Mouse (Mus musculus): ENCODE data around the gene Mdfic. TPM values are rescaled to one million over a fixed set of nuclear protein-coding genes. Genes with fewer than 3 reads are reported as not detected.

Mdfic gene
- total RNA-seq, 4 experiments from 2014 or later, result 6.6 to 10.3 (median 6.9) TPM

GRCm38 (mm10) chr6:15792680-15793601 lies 72.5 kb downstream of the Mdfic start:
- peak in 1 of 2 experiments; percentile 13 for DNase-seq (ENCODE audit: low spot score in 2 of 2)

GRCm38 (mm10) chr6:15793602-15794345 lies 73.3 kb downstream of the Mdfic start:
- peak; percentile 39 to 41 for DNase-seq (ENCODE audit: low spot score in 2 of 2)

DNA sequence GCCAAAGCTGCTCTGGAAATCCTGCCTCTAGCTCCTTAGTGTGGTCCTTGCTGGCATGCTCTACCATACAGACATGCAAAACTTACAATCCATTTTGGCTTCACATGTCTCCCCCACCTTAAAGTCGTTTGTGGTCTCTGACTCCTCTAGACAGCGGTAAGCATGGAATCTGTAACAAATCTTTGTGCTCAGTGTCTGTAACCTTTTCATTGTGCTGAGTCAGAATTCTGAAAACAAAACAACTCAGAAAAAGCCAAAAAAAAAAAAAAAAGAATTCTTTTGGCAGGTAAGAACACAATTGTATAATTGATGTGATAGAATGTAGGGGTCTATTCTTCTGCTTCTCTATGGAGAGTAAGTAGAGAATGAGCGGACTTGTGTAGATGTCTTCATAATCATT lies 74.3 kb downstream of the Mdfic start:
- no peak for DNase-seq (ENCODE audit: low spot score in 2 of 2)

- no peak for DNase-seq (ENCODE audit: low spot score in 2 of 2)
Measured at GRCm38 (mm10) chr6:15807382-15807781, 86.9 kb downstream of the Mdfic start.

GRCm38 (mm10) chr6:15825236-15825635 lies 104.8 kb downstream of the Mdfic start:
- DNase-seq (ENCODE audit: low spot score in 2 of 2), result no peak

GRCm38 (mm10) chr6:15829812-15830211 lies 109.4 kb downstream of the Mdfic start:
- DNase-seq (ENCODE audit: low spot score in 2 of 2), result no peak

GRCm38 (mm10) chr6:15830651-15831050 lies 110.2 kb downstream of the Mdfic start:
- DNase-seq (ENCODE audit: low spot score in 2 of 2), result no peak

DNA sequence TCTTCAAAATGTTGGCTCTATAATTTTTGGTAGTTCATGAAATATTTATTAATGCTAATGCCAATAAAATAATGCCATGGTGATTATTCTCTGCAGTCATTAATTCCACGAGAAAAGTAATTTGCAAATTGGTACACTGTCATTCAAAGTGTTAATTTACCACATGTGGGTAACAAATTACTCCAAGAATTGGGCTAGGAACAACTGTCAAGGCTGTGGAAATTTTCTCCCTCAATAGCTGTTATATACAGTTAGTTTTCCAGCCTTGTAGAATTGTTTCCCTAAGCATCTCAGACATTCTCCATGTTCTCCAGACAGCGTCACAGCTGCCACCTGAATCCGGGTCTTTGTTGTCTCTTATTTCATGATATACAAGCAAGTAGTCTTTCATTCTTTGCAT lies 117.2 kb downstream of the Mdfic start:
- no peak for DNase-seq (ENCODE audit: low spot score in 2 of 2)

- no peak for DNase-seq (ENCODE audit: low spot score in 2 of 2)
Measured at GRCm38 (mm10) chr6:15839831-15840230, 119.4 kb downstream of the Mdfic start.

- DNase-seq (ENCODE audit: low spot score in 2 of 2), result no peak
Measured at GRCm38 (mm10) chr6:15840429-15840828, 120.0 kb downstream of the Mdfic start.

GRCm38 (mm10) chr6:15841476-15842209 lies 121.2 kb downstream of the Mdfic start:
- DNase-seq (ENCODE audit: low spot score in 2 of 2), result no peak

DNA sequence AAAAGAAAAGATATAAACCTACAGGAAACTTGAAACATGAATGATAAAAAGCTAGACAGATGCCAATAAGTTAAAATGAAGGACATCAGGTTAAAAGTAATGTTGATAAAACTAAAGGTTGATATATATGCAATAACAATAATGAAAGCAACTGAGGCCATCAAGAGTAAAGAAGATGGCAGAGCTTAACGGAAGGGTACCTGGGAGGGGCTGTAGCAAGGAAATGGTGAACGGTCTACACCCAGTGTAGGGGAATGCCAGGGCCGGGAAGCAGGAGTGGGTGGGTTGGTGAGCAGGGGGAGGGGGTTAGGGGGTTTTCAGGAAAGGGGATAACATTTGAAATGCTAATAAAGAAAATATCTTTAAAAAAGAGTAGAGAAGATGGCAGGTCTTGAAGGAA lies 122.8 kb downstream of the Mdfic start:
- no peak for DNase-seq (ENCODE audit: low spot score in 2 of 2)

DNA sequence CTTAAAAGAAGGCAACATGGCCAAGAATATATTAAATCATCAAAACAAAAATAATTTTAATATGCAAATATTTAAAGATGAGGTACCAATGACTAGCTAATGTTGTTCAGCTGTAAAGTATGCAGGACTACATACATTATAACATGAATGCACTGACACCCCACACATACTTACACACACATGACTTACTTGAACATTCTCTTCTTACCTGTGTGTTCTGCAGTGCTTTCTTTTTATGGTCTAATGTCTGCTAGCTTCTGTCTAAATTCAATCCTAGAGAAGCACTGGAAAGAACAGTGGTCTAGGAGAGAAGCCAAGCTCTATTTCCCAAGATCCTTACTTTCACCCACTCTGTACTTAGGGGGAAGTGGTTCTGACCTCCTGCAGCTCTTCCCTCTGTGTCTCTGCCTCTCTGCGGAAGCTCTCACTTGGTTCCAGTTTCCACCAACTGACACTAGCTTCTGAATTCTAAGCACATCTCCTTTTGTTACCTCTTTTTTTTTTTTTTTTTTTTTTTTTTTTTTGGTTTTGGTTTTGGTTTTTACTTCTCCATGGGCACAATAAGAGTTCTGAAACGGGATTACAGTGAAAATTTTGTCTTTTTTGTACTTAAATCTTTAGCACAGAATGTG lies 125.4 kb downstream of the Mdfic start:
- no peak for DNase-seq (ENCODE audit: low spot score in 2 of 2)
